Mouse (Mus musculus): ENCODE results near the gene Wdr5. TPM values are rescaled to one million over a fixed set of nuclear protein-coding genes. Genes with fewer than 3 reads are reported as not detected.

The Wdr5 gene
- polyA plus RNA-seq, 1 experiment from 2014 or later = 30.2 TPM

GRCm38 (mm10) chr2:27554308-27554707 lies 39.4 kb downstream of the Wdr5 start:
- Histone ChIP-seq H3K4me2 (ENCODE audit: low read length) (no peak overlapping the region), H3K4me1 (ENCODE audit: control insufficient read depth in 2 of 2, insufficient read depth in 2 of 2, low read length in 2 of 2) (peaks cover 8 to 10% of the 10 kb centered on the region in 2 experiments), H3K27me3 (ENCODE audit: control insufficient read depth, insufficient read depth, low read length) (no peaks in the 10 kb centered on the region), H3K36me3 (ENCODE audit: control insufficient read depth, insufficient read depth, low read length) (no peaks in the 10 kb centered on the region), H3K9ac (ENCODE audit: low read length) (peak overlapping the region; percentile 38; the same call in 1 of the 2 replicates), H3K4me3 (ENCODE audit: control insufficient read depth in 1 of 2, insufficient read depth in 1 of 2, low read depth in 1 of 2, low read length in 2 of 2) (no peak overlapping the region), H3K27ac (replicated peaks in 1 of 2; ENCODE audit: control insufficient read depth in 1 of 2, insufficient read depth in 1 of 2, low read depth in 2 of 2, low read length in 2 of 2) (no peak overlapping the region), H3K9me3 (ENCODE audit: control insufficient read depth, low read length) (no peaks in the 10 kb centered on the region)
- ATAC-seq (ENCODE audit: insufficient number of reproducible peaks, insufficient read depth, low FRiP score, low read depth) = no peak
- 64% methylated on average over 9 of the region's 9 CpGs for WGBS

GRCm38 (mm10) chr2:27556921-27557320 lies 42.0 kb downstream of the Wdr5 start:
- 82% methylated on average over 6 of the region's 6 CpGs for WGBS

GRCm38 (mm10) chr2:27560708-27561123 lies 45.8 kb downstream of the Wdr5 start:
- H3K4me2 ChIP-seq (ENCODE audit: low read length) = no peak overlapping the region
- ATAC-seq (ENCODE audit: insufficient number of reproducible peaks, insufficient read depth, low FRiP score, low read depth) = no peak
- H3K9me3 ChIP-seq (ENCODE audit: control insufficient read depth, low read length) = no peaks in the 10 kb centered on the region
- H3K36me3 ChIP-seq (ENCODE audit: control insufficient read depth, insufficient read depth, low read length) = no peaks in the 10 kb centered on the region
- H3K9ac ChIP-seq (ENCODE audit: low read length) = no peak overlapping the region
- H3K27me3 ChIP-seq (ENCODE audit: control insufficient read depth, insufficient read depth, low read length) = peaks cover 16% of the 10 kb centered on the region; the same call in 1 of the 2 replicates
- 67% methylated on average over 7 of the region's 7 CpGs for WGBS
- no peak overlapping the region for H3K4me3 ChIP-seq (ENCODE audit: control insufficient read depth in 1 of 2, insufficient read depth in 1 of 2, low read depth in 1 of 2, low read length in 2 of 2)
- no peak overlapping the region for H3K27ac ChIP-seq (replicated peaks in 1 of 2; ENCODE audit: control insufficient read depth in 1 of 2, insufficient read depth in 1 of 2, low read depth in 2 of 2, low read length in 2 of 2)
- peaks cover 10 to 11% of the 10 kb centered on the region in 2 experiments for H3K4me1 ChIP-seq (ENCODE audit: control insufficient read depth in 2 of 2, insufficient read depth in 2 of 2, low read length in 2 of 2)

More at GRCm38 (mm10) chr2:27556921-27557320, 42.0 kb downstream of the Wdr5 start:
- Histone ChIP-seq H3K4me2 (ENCODE audit: low read length) (no peak overlapping the region), H3K36me3 (ENCODE audit: control insufficient read depth, insufficient read depth, low read length) (no peaks in the 10 kb centered on the region), H3K27ac (replicated peaks in 1 of 2; ENCODE audit: control insufficient read depth in 1 of 2, insufficient read depth in 1 of 2, low read depth in 2 of 2, low read length in 2 of 2) (no peak overlapping the region), H3K4me1 (ENCODE audit: control insufficient read depth in 2 of 2, insufficient read depth in 2 of 2, low read length in 2 of 2) (peaks cover 8 to 10% of the 10 kb centered on the region in 2 experiments), H3K27me3 (ENCODE audit: control insufficient read depth, insufficient read depth, low read length) (0 out of 2 replicates have a peak, but pooled peaks cover 4% of the 10 kb centered on the region), H3K9ac (ENCODE audit: low read length) (no peak overlapping the region), H3K9me3 (ENCODE audit: control insufficient read depth, low read length) (no peaks in the 10 kb centered on the region), H3K4me3 (ENCODE audit: control insufficient read depth in 1 of 2, insufficient read depth in 1 of 2, low read depth in 1 of 2, low read length in 2 of 2) (no peak overlapping the region)
- ATAC-seq (ENCODE audit: insufficient number of reproducible peaks, insufficient read depth, low FRiP score, low read depth) = no peak

- Histone ChIP-seq H3K4me3 (ENCODE audit: control insufficient read depth in 1 of 2, insufficient read depth in 1 of 2, low read depth in 1 of 2, low read length in 2 of 2) (no peak overlapping the region), H3K27me3 (ENCODE audit: control insufficient read depth, insufficient read depth, low read length) (peaks cover 16% of the 10 kb centered on the region; the same call in 1 of the 2 replicates), H3K4me2 (ENCODE audit: low read length) (no peak overlapping the region), H3K27ac (replicated peaks in 1 of 2; ENCODE audit: control insufficient read depth in 1 of 2, insufficient read depth in 1 of 2, low read depth in 2 of 2, low read length in 2 of 2) (no peak overlapping the region), H3K36me3 (ENCODE audit: control insufficient read depth, insufficient read depth, low read length) (no peaks in the 10 kb centered on the region), H3K9ac (ENCODE audit: low read length) (no peak overlapping the region), H3K4me1 (ENCODE audit: control insufficient read depth in 2 of 2, insufficient read depth in 2 of 2, low read length in 2 of 2) (peaks cover 14 to 16% of the 10 kb centered on the region in 2 experiments), H3K9me3 (ENCODE audit: control insufficient read depth, low read length) (no peaks in the 10 kb centered on the region)
- WGBS = 54% methylated on average over 1 of the region's 1 CpGs
- ATAC-seq (ENCODE audit: insufficient number of reproducible peaks, insufficient read depth, low FRiP score, low read depth) = no peak
Measured at GRCm38 (mm10) chr2:27561159-27561558, 46.2 kb downstream of the Wdr5 start.

- H3K36me3 ChIP-seq (ENCODE audit: control insufficient read depth, insufficient read depth, low read length) = no peaks in the 10 kb centered on the region
- H3K4me3 ChIP-seq (ENCODE audit: control insufficient read depth in 1 of 2, insufficient read depth in 1 of 2, low read depth in 1 of 2, low read length in 2 of 2) = no peak overlapping the region
- 96% methylated on average over 3 of the region's 3 CpGs for WGBS
- H3K4me1 ChIP-seq (ENCODE audit: control insufficient read depth in 2 of 2, insufficient read depth in 2 of 2, low read length in 2 of 2) = peaks cover 17 to 19% of the 10 kb centered on the region in 2 experiments
- no peak overlapping the region for H3K27ac ChIP-seq (replicated peaks in 1 of 2; ENCODE audit: control insufficient read depth in 1 of 2, insufficient read depth in 1 of 2, low read depth in 2 of 2, low read length in 2 of 2)
- ATAC-seq (ENCODE audit: insufficient number of reproducible peaks, insufficient read depth, low FRiP score, low read depth) = no peak
- peaks cover 16% of the 10 kb centered on the region; the same call in 1 of the 2 replicates for H3K27me3 ChIP-seq (ENCODE audit: control insufficient read depth, insufficient read depth, low read length)
- no peak overlapping the region for H3K9ac ChIP-seq (ENCODE audit: low read length)
- H3K4me2 ChIP-seq (ENCODE audit: low read length) = no peak overlapping the region
- no peaks in the 10 kb centered on the region for H3K9me3 ChIP-seq (ENCODE audit: control insufficient read depth, low read length)
Measured at GRCm38 (mm10) chr2:27561829-27562228, 46.9 kb downstream of the Wdr5 start.

GRCm38 (mm10) chr2:27563641-27564148 lies 48.7 kb downstream of the Wdr5 start:
- Histone ChIP-seq H3K4me3 (ENCODE audit: control insufficient read depth in 1 of 2, insufficient read depth in 1 of 2, low read depth in 1 of 2, low read length in 2 of 2) (no peak overlapping the region), H3K4me1 (ENCODE audit: control insufficient read depth in 2 of 2, insufficient read depth in 2 of 2, low read length in 2 of 2) (peaks cover 18 to 19% of the 10 kb centered on the region in 2 experiments), H3K9me3 (ENCODE audit: control insufficient read depth, low read length) (no peaks in the 10 kb centered on the region), H3K27ac (replicated peaks in 1 of 2; ENCODE audit: control insufficient read depth in 1 of 2, insufficient read depth in 1 of 2, low read depth in 2 of 2, low read length in 2 of 2) (no peak overlapping the region), H3K36me3 (ENCODE audit: control insufficient read depth, insufficient read depth, low read length) (no peaks in the 10 kb centered on the region), H3K27me3 (ENCODE audit: control insufficient read depth, insufficient read depth, low read length) (peaks cover 16% of the 10 kb centered on the region; the same call in 1 of the 2 replicates), H3K4me2 (ENCODE audit: low read length) (no peak overlapping the region), H3K9ac (ENCODE audit: low read length) (no peak overlapping the region)
- ATAC-seq (ENCODE audit: insufficient number of reproducible peaks, insufficient read depth, low FRiP score, low read depth) = no peak
- 66% methylated on average over 9 of the region's 9 CpGs for WGBS

GRCm38 (mm10) chr2:27564694-27565093 lies 49.7 kb downstream of the Wdr5 start:
- WGBS = 85% methylated on average over 4 of the region's 4 CpGs
- no peak overlapping the region for H3K27ac ChIP-seq (replicated peaks in 1 of 2; ENCODE audit: control insufficient read depth in 1 of 2, insufficient read depth in 1 of 2, low read depth in 2 of 2, low read length in 2 of 2)
- no peaks in the 10 kb centered on the region for H3K9me3 ChIP-seq (ENCODE audit: control insufficient read depth, low read length)
- no peak for ATAC-seq (ENCODE audit: insufficient number of reproducible peaks, insufficient read depth, low FRiP score, low read depth)
- no peak overlapping the region for H3K4me3 ChIP-seq (ENCODE audit: control insufficient read depth in 1 of 2, insufficient read depth in 1 of 2, low read depth in 1 of 2, low read length in 2 of 2)
- no peak overlapping the region for H3K4me2 ChIP-seq (ENCODE audit: low read length)
- no peak overlapping the region for H3K9ac ChIP-seq (ENCODE audit: low read length)
- H3K36me3 ChIP-seq (ENCODE audit: control insufficient read depth, insufficient read depth, low read length) = no peaks in the 10 kb centered on the region
- peaks cover 18 to 19% of the 10 kb centered on the region in 2 experiments for H3K4me1 ChIP-seq (ENCODE audit: control insufficient read depth in 2 of 2, insufficient read depth in 2 of 2, low read length in 2 of 2)
- peaks cover 16% of the 10 kb centered on the region; the same call in 1 of the 2 replicates for H3K27me3 ChIP-seq (ENCODE audit: control insufficient read depth, insufficient read depth, low read length)

All from heart, embryonic 14.5 days (tissue).